Mouse (Mus musculus) stomach, embryonic 14.5 days (tissue): ENCODE measurements at regions not wholly inside any gene's neighbourhood (a gene's known extent, or its start where the extent isn't known, plus 50 kb on each side); places are given as distances from the start of the nearest gene placed in this dataset.
A peak's percentile ranks its signal among the peaks of the same experiment; 100 is the strongest.

Experiments used
- ATAC-seq: fragments of 200-750 bp; cut with Nextera tagmentation; 2 replicates; pipeline ENCODE4 v1.8.0; 2017; ENCODE audit warnings: low read depth, moderate TSS enrichment; ENCODE audit not compliant: insufficient number of reproducible peaks, insufficient read depth, low FRiP score
- H3K27ac ChIP-seq: fragments of 300-500 bp; sonication (generic); 2 replicates; pipeline ENCODE4 v1.5.1; 2014; ENCODE audit warnings: mild to moderate bottlenecking, low read length, moderate library complexity, mixed read lengths
- H3K27me3 ChIP-seq: fragments of 300-500 bp; sonication (generic); 2 replicates; pipeline ENCODE4 v1.6.1; 2014; ENCODE audit warnings: low read length, control low read depth, mixed read lengths; ENCODE audit not compliant: control insufficient read depth, insufficient read depth
- H3K36me3 ChIP-seq: fragments of 300-500 bp; sonication (generic); 2 replicates; pipeline ENCODE4 v1.6.1; 2014; ENCODE audit warnings: mild to moderate bottlenecking, control low read depth, low read length, moderate library complexity, mixed read lengths; ENCODE audit not compliant: control insufficient read depth, insufficient read depth
- H3K4me1 ChIP-seq: fragments of 300-500 bp; sonication (generic); 2 replicates; pipeline ENCODE4 v1.6.1; 2014; ENCODE audit warnings: low read length, control low read depth, mixed read lengths; ENCODE audit not compliant: control insufficient read depth, insufficient read depth
- H3K4me2 ChIP-seq: fragments of 300-500 bp; sonication (generic); replicated peaks from 2 replicates; pipeline ENCODE4 v1.6.1; 2014; ENCODE audit warnings: low read depth, low read length, control low read depth
- H3K4me3 ChIP-seq: fragments of 300-500 bp; sonication (generic); 2 replicates; pipeline ENCODE4 v1.5.1; 2014; ENCODE audit warnings: low read depth, low read length, control low read depth
- H3K9ac ChIP-seq: fragments of 300-500 bp; sonication (generic); replicated peaks from 2 replicates; pipeline ENCODE4 v1.6.1; 2014; ENCODE audit warnings: low read depth, mild to moderate bottlenecking, control low read depth, low read length, moderate library complexity, mixed read lengths
- H3K9me3 ChIP-seq: fragments of 300-500 bp; sonication (generic); 2 replicates; pipeline ENCODE4 v1.6.1; 2016; ENCODE audit warnings: low read depth, low read length, control low read depth; ENCODE audit not compliant: control insufficient read depth
- WGBS: fragments of 180-500 bp; shearing (Covaris S2); extraction: QIAGEN DNeasy Blood & Tissue Kit; methylation state at CpG from one replicate; pipeline ENCODE4 v1.1.7; 2014; 5-methylcytosine and 5-hydroxymethylcytosine counted together

DNA sequence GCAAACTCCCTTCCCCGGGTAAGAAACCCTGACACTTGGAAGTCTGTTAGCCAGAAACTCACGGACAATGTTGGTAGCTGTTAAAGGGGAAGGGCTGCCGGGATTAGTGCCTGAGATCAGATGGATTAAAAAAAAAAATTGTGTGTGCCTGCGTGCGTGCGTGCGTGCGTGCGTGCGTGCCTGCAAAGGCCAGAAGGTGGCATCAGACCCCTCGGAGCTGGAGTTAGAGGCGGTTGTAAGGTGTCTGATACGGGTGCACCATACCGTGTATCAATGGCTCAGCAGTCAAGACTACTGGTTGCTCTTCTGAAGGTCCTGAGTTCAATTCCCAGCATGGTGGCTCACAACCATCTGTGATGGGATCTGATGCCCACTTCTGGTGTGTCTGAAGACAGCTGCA is 59.0 kb upstream of the Ccdc167 start:
- H3K4me2 ChIP-seq = no peak overlapping the region
- no peaks in the 10 kb centered on the region for H3K9me3 ChIP-seq
- H3K4me3 ChIP-seq = no peak overlapping the region
- ATAC-seq = no peak
- 84% methylated on average over 14 of the region's 14 CpGs for WGBS
- H3K4me1 ChIP-seq = no peaks in the 10 kb centered on the region
- no peaks in the 10 kb centered on the region for H3K36me3 ChIP-seq
- H3K27me3 ChIP-seq = no peaks in the 10 kb centered on the region
- no peak overlapping the region for H3K9ac ChIP-seq
- H3K27ac ChIP-seq = no peak overlapping the region

GRCm38 (mm10) chr17:29773339-29773738 is 56.5 kb upstream of the Ccdc167 start:
- no peaks in the 10 kb centered on the region for H3K27me3 ChIP-seq
- no peak overlapping the region for H3K9ac ChIP-seq
- no peak overlapping the region for H3K4me2 ChIP-seq
- no peak for ATAC-seq
- no peaks in the 10 kb centered on the region for H3K9me3 ChIP-seq
- H3K27ac ChIP-seq = no peak overlapping the region
- H3K36me3 ChIP-seq = no peaks in the 10 kb centered on the region
- WGBS = 20% methylated on average over 14 of the region's 14 CpGs
- H3K4me1 ChIP-seq = peaks cover 5% of the 10 kb centered on the region; the same call in 1 of the 2 replicates
- H3K4me3 ChIP-seq = no peak overlapping the region

GRCm38 (mm10) chr17:29770914-29771313 is 54.1 kb upstream of the Ccdc167 start:
- ATAC-seq = no peak
- Histone ChIP-seq H3K9ac (no peak overlapping the region), H3K36me3 (no peaks in the 10 kb centered on the region), H3K9me3 (no peaks in the 10 kb centered on the region), H3K27me3 (no peaks in the 10 kb centered on the region), H3K27ac (no peak overlapping the region), H3K4me1 (peaks cover 11% of the 10 kb centered on the region; the same call in 1 of the 2 replicates), H3K4me3 (no peak overlapping the region), H3K4me2 (no peak overlapping the region)
- WGBS = 53% methylated on average over 9 of the region's 9 CpGs

DNA sequence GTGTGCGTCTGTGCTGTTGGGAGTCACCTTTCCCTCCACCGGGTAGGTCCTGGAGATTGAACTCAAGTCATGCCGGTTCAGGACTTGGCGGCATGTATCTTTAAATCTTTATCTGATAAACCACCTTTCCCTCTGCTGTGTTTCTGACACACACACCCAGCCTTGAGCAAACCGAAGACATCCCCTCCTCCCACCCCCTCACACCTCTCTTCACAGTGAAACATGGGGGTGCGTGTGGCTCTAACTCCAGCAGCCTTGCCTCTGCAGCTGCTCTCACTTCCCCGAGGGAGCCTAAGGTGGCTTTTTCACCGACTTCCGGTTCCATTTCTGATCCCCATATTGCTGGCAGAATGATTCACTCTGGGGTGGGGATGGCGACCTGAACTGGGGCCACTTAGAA is 52.8 kb upstream of the Ccdc167 start:
- Histone ChIP-seq H3K4me1 (peaks cover 11% of the 10 kb centered on the region; the same call in 1 of the 2 replicates), H3K9me3 (no peaks in the 10 kb centered on the region), H3K4me2 (no peak overlapping the region), H3K27me3 (no peaks in the 10 kb centered on the region), H3K36me3 (no peaks in the 10 kb centered on the region), H3K27ac (no peak overlapping the region), H3K4me3 (no peak overlapping the region), H3K9ac (no peak overlapping the region)
- ATAC-seq = no peak
- WGBS = 70% methylated on average over 10 of the region's 10 CpGs

GRCm38 (mm10) chr17:29769143-29769542 is 52.3 kb upstream of the Ccdc167 start:
- Histone ChIP-seq H3K9me3 (no peaks in the 10 kb centered on the region), H3K9ac (no peak overlapping the region), H3K4me2 (no peak overlapping the region), H3K4me3 (no peak overlapping the region), H3K27ac (no peak overlapping the region), H3K36me3 (no peaks in the 10 kb centered on the region), H3K27me3 (no peaks in the 10 kb centered on the region), H3K4me1 (peaks cover 11% of the 10 kb centered on the region; the same call in 1 of the 2 replicates)
- WGBS = 46% methylated on average over 7 of the region's 7 CpGs
- peak; percentile 43; the same call in 1 of the 2 replicates for ATAC-seq

GRCm38 (mm10) chr17:29768642-29769041 is 51.8 kb upstream of the Ccdc167 start:
- no peak for ATAC-seq
- no peak overlapping the region for H3K4me3 ChIP-seq
- WGBS = 65% methylated on average over 5 of the region's 5 CpGs
- no peak overlapping the region for H3K27ac ChIP-seq
- no peaks in the 10 kb centered on the region for H3K27me3 ChIP-seq
- peaks cover 11% of the 10 kb centered on the region; the same call in 1 of the 2 replicates for H3K4me1 ChIP-seq
- H3K4me2 ChIP-seq = no peak overlapping the region
- H3K9ac ChIP-seq = no peak overlapping the region
- H3K36me3 ChIP-seq = no peaks in the 10 kb centered on the region
- no peaks in the 10 kb centered on the region for H3K9me3 ChIP-seq
